Mouse (Mus musculus): ENCODE data around the gene Dydc1.
A peak's percentile ranks its signal among the peaks of the same experiment; 100 is the strongest.
"Not testable (repeated sequence)": the region's sequence is repeated elsewhere in the genome, so short reads cannot be mapped to it uniquely, and the experiment has no call there.

Dydc1 gene

GRCm38 (mm10) chr14:41072229-41072943 is at the start of gene Dydc1:
Gene Dydc1, plus strand, starts transcription at chr14:41072911.
- peak; percentile 93 for DNase-seq (ENCODE audit: low spot score in 2 of 2)

- DNase-seq (ENCODE audit: low spot score in 2 of 2), result no peak
These were observed 47.6 kb upstream of the Dydc1 start for GRCm38 (mm10) chr14:41025087-41025486.

GRCm38 (mm10) chr14:41025594-41026284 is 47.0 kb upstream of the Dydc1 start:
- DNase-seq (ENCODE audit: low spot score in 2 of 2), result no peak

- DNase-seq (ENCODE audit: low spot score in 2 of 2), result no peak
These were observed 43.4 kb upstream of the Dydc1 start for GRCm38 (mm10) chr14:41029303-41029702.

GRCm38 (mm10) chr14:41030989-41031513 is 41.7 kb upstream of the Dydc1 start:
- no peak for DNase-seq (ENCODE audit: low spot score in 2 of 2)

GRCm38 (mm10) chr14:41033135-41034110 is 39.3 kb upstream of the Dydc1 start:
- DNase-seq (ENCODE audit: low spot score in 2 of 2), result peak; percentile 92

- peak in 1 of 2 experiments; percentile 67 for DNase-seq (ENCODE audit: low spot score in 2 of 2)
These were observed 37.4 kb upstream of the Dydc1 start for GRCm38 (mm10) chr14:41035146-41035798.

- no peak for DNase-seq (ENCODE audit: low spot score in 2 of 2)
These were observed 25.3 kb upstream of the Dydc1 start for GRCm38 (mm10) chr14:41047402-41047801.

- DNase-seq (ENCODE audit: low spot score in 2 of 2), result no peak
These were observed 22.2 kb upstream of the Dydc1 start for GRCm38 (mm10) chr14:41050471-41050870.

- DNase-seq (ENCODE audit: low spot score in 2 of 2), result no peak
These were observed 20.2 kb upstream of the Dydc1 start for GRCm38 (mm10) chr14:41052481-41052880.

- DNase-seq (ENCODE audit: low spot score in 2 of 2), result not testable (repeated sequence)
These were observed 19.5 kb upstream of the Dydc1 start for GRCm38 (mm10) chr14:41053190-41053589.

GRCm38 (mm10) chr14:41065168-41065567 is 7.5 kb upstream of the Dydc1 start:
- no peak for DNase-seq (ENCODE audit: low spot score in 2 of 2)

GRCm38 (mm10) chr14:41066416-41066815 is 6.3 kb upstream of the Dydc1 start:
- no peak for DNase-seq (ENCODE audit: low spot score in 2 of 2)

- DNase-seq (ENCODE audit: low spot score in 2 of 2), result no peak
These were observed 3.6 kb upstream of the Dydc1 start, which contains the start of gene Dydc2 for GRCm38 (mm10) chr14:41069108-41069507. Gene Dydc2, minus strand, starts transcription at chr14:41069208.

- no peak for DNase-seq (ENCODE audit: low spot score in 2 of 2)
These were observed 2.4 kb upstream of the Dydc1 start for GRCm38 (mm10) chr14:41070343-41070742.

GRCm38 (mm10) chr14:41072944-41073275 is 199 bp downstream of the Dydc1 start:
- DNase-seq (ENCODE audit: low spot score in 2 of 2), result no peak

GRCm38 (mm10) chr14:41082408-41082807 is 9.7 kb downstream of the Dydc1 start:
- no peak for DNase-seq (ENCODE audit: low spot score in 2 of 2)

- DNase-seq (ENCODE audit: low spot score in 2 of 2), result no peak
These were observed 14.8 kb downstream of the Dydc1 start for GRCm38 (mm10) chr14:41087509-41087908.

GRCm38 (mm10) chr14:41090777-41091176 is 18.1 kb downstream of the Dydc1 start:
- DNase-seq (ENCODE audit: low spot score in 2 of 2), result no peak

GRCm38 (mm10) chr14:41094114-41094513 is 21.4 kb downstream of the Dydc1 start:
- no peak for DNase-seq (ENCODE audit: low spot score in 2 of 2)

- no peak for DNase-seq (ENCODE audit: low spot score in 2 of 2)
These were observed 23.7 kb downstream of the Dydc1 start for GRCm38 (mm10) chr14:41096296-41096860.

Measured in right cerebral cortex, postnatal 10 days (tissue).